Mouse (Mus musculus) embryonic facial prominence, embryonic 14.5 days (tissue): ENCODE results near the gene Tmem252. TPM values are rescaled to one million over a fixed set of nuclear protein-coding genes. Genes with fewer than 3 reads are reported as not detected.

Source experiments
- ATAC-seq: fragments of 200-750 bp; cut with Nextera tagmentation; 2 replicates; pipeline ENCODE4 v1.8.0; 2017; ENCODE audit warnings: low read depth, moderate number of reproducible peaks, moderate TSS enrichment
- DNase-seq: peaks from one replicate; pipeline ENCODE4 v3.0.0-alpha.2; 2015; ENCODE audit warnings: low spot score
- H3K27ac ChIP-seq: fragments of 300-500 bp; sonication (generic); replicated peaks from 2 replicates; pipeline ENCODE4 v1.5.1; 2014; ENCODE audit warnings: low read depth, mild to moderate bottlenecking, low read length, moderate library complexity
- H3K27me3 ChIP-seq: fragments of 300-500 bp; sonication (generic); replicated peaks from 2 replicates; pipeline ENCODE4 v1.6.1; 2014; ENCODE audit warnings: low read length; ENCODE audit not compliant: control insufficient read depth, insufficient read depth
- H3K36me3 ChIP-seq: fragments of 300-500 bp; sonication (generic); 2 replicates; pipeline ENCODE4 v1.6.1; 2014; ENCODE audit warnings: low read length, mixed read lengths; ENCODE audit not compliant: control insufficient read depth, insufficient read depth
- H3K4me1 ChIP-seq: fragments of 300-500 bp; sonication (generic); 2 replicates; pipeline ENCODE4 v1.6.1; 2014; ENCODE audit warnings: antibody characterized with exemption, low read length; ENCODE audit not compliant: control insufficient read depth, insufficient read depth
- H3K4me2 ChIP-seq: fragments of 300-500 bp; sonication (generic); 2 replicates; pipeline ENCODE4 v1.6.1; 2014; ENCODE audit warnings: low read depth, mild to moderate bottlenecking, low read length, moderate library complexity, mixed read lengths
- H3K4me3 ChIP-seq: fragments of 300-500 bp; sonication (generic); 2 replicates; pipeline ENCODE4 v1.5.1; 2014; ENCODE audit warnings: low read depth, mild to moderate bottlenecking, low read length
- H3K9ac ChIP-seq: fragments of 300-500 bp; sonication (generic); 2 replicates; pipeline ENCODE4 v1.6.1; 2014; ENCODE audit warnings: low read depth, mild to moderate bottlenecking, low read length, moderate library complexity, mixed read lengths
- H3K9me3 ChIP-seq: fragments of 300-500 bp; sonication (generic); 2 replicates; pipeline ENCODE4 v1.6.1; 2016; ENCODE audit warnings: low read length; ENCODE audit not compliant: control insufficient read depth
- WGBS: fragments of 180-500 bp; shearing (Covaris S2); extraction: QIAGEN DNeasy Blood & Tissue Kit; methylation state at CpG from one replicate; pipeline ENCODE4 v1.1.7; 2014; 5-methylcytosine and 5-hydroxymethylcytosine counted together
- polyA plus RNA-seq: library from polyadenylated mRNA; unstranded; fragments of >200 nt; fragmentation: Nextera tagmentation; extraction: Ambion mirVana; gene quantifications from 2 replicates; pipeline ENCODE4 v1.2.1, GENCODE M21; 2014

Gene Tmem252
- polyA plus RNA-seq, 1 experiment from 2014 or later, result 3.6 TPM

GRCm38 (mm10) chr19:24720448-24720847 lies 46.6 kb downstream of the Tmem252 start:
- no peak overlapping the region for H3K9ac ChIP-seq
- no peaks in the 10 kb centered on the region for H3K9me3 ChIP-seq
- ATAC-seq (no peak), DNase-seq (no peak)
- no peaks in the 10 kb centered on the region for H3K4me1 ChIP-seq
- H3K36me3 ChIP-seq, result no peaks in the 10 kb centered on the region
- H3K4me2 ChIP-seq, result no peak overlapping the region
- no peak overlapping the region for H3K27ac ChIP-seq
- H3K4me3 ChIP-seq, result no peak overlapping the region
- no peaks in the 10 kb centered on the region for H3K27me3 ChIP-seq

- Histone ChIP-seq H3K9ac (no peak overlapping the region), H3K36me3 (0 out of 2 replicates have a peak, but pooled peaks cover 5% of the 10 kb centered on the region), H3K4me2 (no peak overlapping the region), H3K4me1 (no peaks in the 10 kb centered on the region), H3K27me3 (no peaks in the 10 kb centered on the region), H3K9me3 (no peaks in the 10 kb centered on the region), H3K4me3 (no peak overlapping the region), H3K27ac (no peak overlapping the region)
- no peak for ATAC-seq
- DNase-seq, result no peak
- 83% methylated on average over 10 of the region's 10 CpGs for WGBS
These were observed 50.6 kb downstream of the Tmem252 start for GRCm38 (mm10) chr19:24724362-24724761.

- no peak overlapping the region for H3K4me2 ChIP-seq
- H3K27me3 ChIP-seq, result no peaks in the 10 kb centered on the region
- DNase-seq (peak; percentile 91), ATAC-seq (no peak)
- H3K36me3 ChIP-seq, result 0 out of 2 replicates have a peak, but pooled peaks cover 5% of the 10 kb centered on the region
- WGBS, result 28% methylated on average over 5 of the region's 5 CpGs
- no peaks in the 10 kb centered on the region for H3K9me3 ChIP-seq
- no peak overlapping the region for H3K9ac ChIP-seq
- no peak overlapping the region for H3K4me3 ChIP-seq
- H3K27ac ChIP-seq, result no peak overlapping the region
- peaks cover 23% of the 10 kb centered on the region for H3K4me1 ChIP-seq
These were observed 56.9 kb downstream of the Tmem252 start for GRCm38 (mm10) chr19:24730661-24731060.

Other genes starting within 250 kb of the Tmem252 start
- 51.5 and 54.0 TPM in 2 replicates for gene Fam122a, start 196.7 kb upstream of the Tmem252 start, polyA plus RNA-seq
- gene Pip5k1b, start 118.1 kb upstream of the Tmem252 start, polyA plus RNA-seq, result 0.89 and 1.6 TPM in 2 replicates
- 6.8 and 7.3 TPM in 2 replicates for gene Pgm5, start 187.8 kb downstream of the Tmem252 start, polyA plus RNA-seq
- gene Gm10053, start 201.7 kb downstream of the Tmem252 start, polyA plus RNA-seq, result 229 and 272 TPM in 2 replicates
- not detected in 2 replicates for gene Foxd4, start 227.2 kb downstream of the Tmem252 start, polyA plus RNA-seq